Mouse (Mus musculus) spleen, adult 2 months (tissue): ENCODE results near the gene Mlf2. TPM values are rescaled to one million over a fixed set of nuclear protein-coding genes. Genes with fewer than 3 reads are reported as not detected.

Experiments used
- DNase-seq, 2 experiments: peaks; one replicate each; pipeline versions ENCODE4 v3.0.0 to v3.0.0-alpha.2; 2012 to 2021; ENCODE audit warnings: low spot score in 2 of 2, low read depth in 1 of 2
- H3K27ac ChIP-seq: fragments of 200-500 bp; 2 replicates; pipeline ENCODE4 v1.5.1; 2012; ENCODE audit warnings: low read length, inconsistent platforms; ENCODE audit not compliant: insufficient read depth
- H3K27me3 ChIP-seq: fragments of 200-500 bp; 2 replicates; pipeline ENCODE4 v1.6.1; 2012; ENCODE audit warnings: mild to moderate bottlenecking, moderate library complexity, low read length, inconsistent platforms; ENCODE audit not compliant: control insufficient read depth, insufficient read depth
- H3K36me3 ChIP-seq: fragments of 200-500 bp; 2 replicates; pipeline ENCODE4 v1.6.1; 2012; ENCODE audit warnings: mild to moderate bottlenecking, low read length, inconsistent platforms; ENCODE audit not compliant: control insufficient read depth, insufficient read depth
- H3K4me1 ChIP-seq: fragments of 200-500 bp; 2 replicates; pipeline ENCODE4 v1.6.1; 2011; ENCODE audit warnings: inconsistent platforms; ENCODE audit not compliant: control insufficient read depth, insufficient read depth, insufficient read length
- H3K4me3 ChIP-seq: fragments of 200-500 bp; 2 replicates; pipeline ENCODE4 v1.5.1; 2011; ENCODE audit warnings: mild to moderate bottlenecking, inconsistent platforms; ENCODE audit not compliant: insufficient read depth, insufficient read length; ENCODE audit errors: extremely low read depth
- CTCF ChIP-seq: fragments of 200-500 bp; IDR thresholded peaks from 2 replicates; pipeline ENCODE4 v1.5.1; 2011; ENCODE audit warnings: mild to moderate bottlenecking, inconsistent platforms; ENCODE audit not compliant: insufficient read depth, insufficient read length, insufficient replicate concordance; ENCODE audit errors: extremely low read depth
- POLR2A ChIP-seq: fragments of 200-500 bp; IDR thresholded peaks from 2 replicates; pipeline ENCODE4 v1.6.1; 2011; ENCODE audit warnings: low read depth, low read length, inconsistent platforms
- WGBS: fragments of 180-500 bp; shearing (Covaris S2); methylation state at CpG from one replicate; pipeline ENCODE4 v1.1.7; 2018; 5-methylcytosine and 5-hydroxymethylcytosine counted together
- polyA plus RNA-seq: library from polyadenylated mRNA; depleted of rRNA; stranded (reverse); fragments of >200 nt; gene quantifications from 2 replicates; pipeline ENCODE4 v1.2.3, GENCODE M21; 2012; rRNA removed

The Mlf2 gene
- polyA plus RNA-seq, 1 experiment: 125 TPM

DNA sequence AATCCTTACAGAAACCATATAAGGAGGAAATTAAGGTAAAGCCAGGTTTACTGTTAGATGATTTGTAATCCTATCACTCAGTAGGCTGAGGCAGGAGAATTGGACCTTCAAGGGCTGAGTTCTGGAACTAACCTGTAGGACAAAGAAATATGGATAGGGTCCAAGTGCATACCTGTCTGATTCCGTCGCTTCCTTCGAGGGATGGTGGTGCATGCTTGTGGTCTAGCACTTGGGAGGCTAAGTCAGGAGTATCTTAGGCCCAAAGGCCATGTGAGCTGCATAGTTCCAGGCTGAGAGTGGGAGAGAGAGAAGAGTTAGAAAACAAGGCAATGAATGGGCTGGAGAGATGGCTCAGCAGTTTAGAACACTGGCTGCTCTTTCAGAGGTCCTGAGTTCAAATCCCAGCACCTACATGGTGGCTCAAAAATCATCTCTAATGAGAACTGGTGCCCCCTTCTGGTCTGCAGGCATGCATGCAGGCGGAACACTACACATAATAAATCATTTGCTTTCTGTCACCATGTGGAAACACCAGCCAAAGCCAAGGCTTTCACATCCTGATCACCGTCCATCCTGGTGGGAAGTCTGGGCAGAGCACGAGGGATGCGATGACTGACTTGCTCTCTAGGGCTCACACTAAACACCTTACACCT lies 35.4 kb downstream of the Mlf2 start:
- no peaks in the 10 kb centered on the region for H3K36me3 ChIP-seq
- H3K27me3 ChIP-seq: no peaks in the 10 kb centered on the region
- no peak overlapping the region for H3K4me3 ChIP-seq
- TF ChIP-seq POLR2A (no peak), CTCF (no peak)
- DNase-seq: peak in 1 of 2 experiments; percentile 7
- WGBS: 93% methylated on average over 7 of the region's 7 CpGs
- H3K27ac ChIP-seq: no peak overlapping the region
- peaks cover 7% of the 10 kb centered on the region; the same call in 1 of the 2 replicates for H3K4me1 ChIP-seq

DNA sequence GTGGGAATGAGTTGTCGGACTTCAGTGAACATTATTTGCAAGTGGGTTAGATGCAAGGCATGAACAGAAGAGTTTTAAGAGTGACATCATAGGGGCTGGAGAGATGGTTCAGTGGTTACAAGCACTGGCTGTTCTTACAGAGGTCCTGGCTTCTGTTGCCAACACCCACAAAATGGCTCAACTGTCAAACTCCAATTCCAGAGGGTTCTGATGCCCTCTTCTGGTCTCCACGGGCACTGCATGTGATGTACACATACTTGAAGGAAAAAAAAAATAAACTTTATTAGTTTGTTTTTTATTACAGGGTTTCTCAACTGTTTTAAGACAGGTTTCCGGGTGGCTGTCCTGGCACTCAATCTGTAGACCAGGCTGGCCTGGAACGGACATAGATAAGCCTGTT lies 36.6 kb downstream of the Mlf2 start:
- 88% methylated on average over 4 of the region's 4 CpGs for WGBS
- Histone ChIP-seq H3K36me3 (no peaks in the 10 kb centered on the region), H3K4me1 (peaks cover 7% of the 10 kb centered on the region; the same call in 1 of the 2 replicates), H3K27me3 (no peaks in the 10 kb centered on the region), H3K27ac (no peak overlapping the region), H3K4me3 (no peak overlapping the region)
- peak; percentile 22 to 39 for DNase-seq
- TF ChIP-seq CTCF (peak; percentile 13; the same call in 1 of the 2 replicates), POLR2A (no peak)

Other genes with a start within 250 kb of the Mlf2 start
- gene Emg1, start 219.2 kb upstream of the Mlf2 start, polyA plus RNA-seq: 46.2 and 47.9 TPM in 2 replicates
- gene Phb2, start 219.1 kb upstream of the Mlf2 start, polyA plus RNA-seq: 96.5 and 103 TPM in 2 replicates
- 281 and 332 TPM in 2 replicates for gene Ptpn6, start 192.7 kb upstream of the Mlf2 start, polyA plus RNA-seq
- gene Grcc10, start 190.0 kb upstream of the Mlf2 start, polyA plus RNA-seq: 209 and 225 TPM in 2 replicates
- not detected in 2 replicates for gene Gm45234, start 175.4 kb upstream of the Mlf2 start, polyA plus RNA-seq
- gene Atn1, start 174.9 kb upstream of the Mlf2 start, polyA plus RNA-seq: 37.4 and 41.3 TPM in 2 replicates
- gene Eno2, start 161.7 kb upstream of the Mlf2 start, polyA plus RNA-seq: 2.9 and 3.2 TPM in 2 replicates
- 1.2 and 1.8 TPM in 2 replicates for gene Lrrc23, start 151.7 kb upstream of the Mlf2 start, polyA plus RNA-seq
- gene Spsb2, start 122.7 kb upstream of the Mlf2 start, polyA plus RNA-seq: 10.3 and 13.5 TPM in 2 replicates
- gene Tpi1, start 117.1 kb upstream of the Mlf2 start, polyA plus RNA-seq: 74.7 and 89.3 TPM in 2 replicates
- 53.8 and 65.3 TPM in 2 replicates for gene Usp5, start 101.9 kb upstream of the Mlf2 start, polyA plus RNA-seq
- gene Cdca3, start 101.8 kb upstream of the Mlf2 start, polyA plus RNA-seq: 30.4 and 39.0 TPM in 2 replicates
- gene Gnb3, start 91.1 kb upstream of the Mlf2 start, polyA plus RNA-seq: 0.13 and 0.37 TPM in 2 replicates
- gene P3h3, start 73.6 kb upstream of the Mlf2 start, polyA plus RNA-seq: 9.3 and 10.8 TPM in 2 replicates
- gene Gpr162, start 67.4 kb upstream of the Mlf2 start, polyA plus RNA-seq: 2.7 and 3.0 TPM in 2 replicates
- 34.2 and 35.9 TPM in 2 replicates for gene Cd4, start 43.2 kb upstream of the Mlf2 start, polyA plus RNA-seq
- gene Lag3, start 19.7 kb upstream of the Mlf2 start, polyA plus RNA-seq: 10.9 and 18.2 TPM in 2 replicates
- 450 and 549 TPM in 2 replicates for gene Ptms, start 11.3 kb upstream of the Mlf2 start, polyA plus RNA-seq
- 106 and 116 TPM in 2 replicates for gene Cops7a, start 34.2 kb downstream of the Mlf2 start, polyA plus RNA-seq
- 3.4 and 5.4 TPM in 2 replicates for gene Pianp, start 65.3 kb downstream of the Mlf2 start, polyA plus RNA-seq
- 52.2 and 54.3 TPM in 2 replicates for gene Zfp384, start 77.8 kb downstream of the Mlf2 start, polyA plus RNA-seq
- gene Ing4, start 108.4 kb downstream of the Mlf2 start, polyA plus RNA-seq: 31.8 and 36.2 TPM in 2 replicates
- gene Acrbp, start 118.3 kb downstream of the Mlf2 start, polyA plus RNA-seq: 34.4 and 35.8 TPM in 2 replicates
- gene Lpar5, start 136.5 kb downstream of the Mlf2 start, polyA plus RNA-seq: 62.1 and 64.3 TPM in 2 replicates
- 87.4 and 196 TPM in 2 replicates for gene Chd4, start 164.6 kb downstream of the Mlf2 start, polyA plus RNA-seq
- 14.0 and 16.2 TPM in 2 replicates for gene Nop2, start 200.5 kb downstream of the Mlf2 start, polyA plus RNA-seq
- gene Iffo1, start 213.9 kb downstream of the Mlf2 start, polyA plus RNA-seq: 58.0 and 66.8 TPM in 2 replicates
- 1,160 and 1,333 TPM in 2 replicates for gene Gapdh, start 235.1 kb downstream of the Mlf2 start, polyA plus RNA-seq